Mouse (Mus musculus): ENCODE results near the gene Neurog2. TPM values are rescaled to one million over a fixed set of nuclear protein-coding genes. Genes with fewer than 3 reads are reported as not detected.

Gene Neurog2
- total RNA-seq, 1 experiment from 2014 or later = not detected

GRCm38 (mm10) chr3:127640762-127641700, 8.1 kb downstream of the Neurog2 start:
- no peak for ATAC-seq (replicated peaks; ENCODE audit: insufficient number of reproducible peaks, low FRiP score, low TSS enrichment, poor library complexity, severe bottlenecking)

- no peak for ATAC-seq (replicated peaks; ENCODE audit: insufficient number of reproducible peaks, low FRiP score, low TSS enrichment, poor library complexity, severe bottlenecking)
These were observed 9.3 kb downstream of the Neurog2 start for GRCm38 (mm10) chr3:127642211-127642610.

GRCm38 (mm10) chr3:127646156-127646825, 13.4 kb downstream of the Neurog2 start:
- ATAC-seq (replicated peaks; ENCODE audit: insufficient number of reproducible peaks, low FRiP score, low TSS enrichment, poor library complexity, severe bottlenecking) = no peak

DNA sequence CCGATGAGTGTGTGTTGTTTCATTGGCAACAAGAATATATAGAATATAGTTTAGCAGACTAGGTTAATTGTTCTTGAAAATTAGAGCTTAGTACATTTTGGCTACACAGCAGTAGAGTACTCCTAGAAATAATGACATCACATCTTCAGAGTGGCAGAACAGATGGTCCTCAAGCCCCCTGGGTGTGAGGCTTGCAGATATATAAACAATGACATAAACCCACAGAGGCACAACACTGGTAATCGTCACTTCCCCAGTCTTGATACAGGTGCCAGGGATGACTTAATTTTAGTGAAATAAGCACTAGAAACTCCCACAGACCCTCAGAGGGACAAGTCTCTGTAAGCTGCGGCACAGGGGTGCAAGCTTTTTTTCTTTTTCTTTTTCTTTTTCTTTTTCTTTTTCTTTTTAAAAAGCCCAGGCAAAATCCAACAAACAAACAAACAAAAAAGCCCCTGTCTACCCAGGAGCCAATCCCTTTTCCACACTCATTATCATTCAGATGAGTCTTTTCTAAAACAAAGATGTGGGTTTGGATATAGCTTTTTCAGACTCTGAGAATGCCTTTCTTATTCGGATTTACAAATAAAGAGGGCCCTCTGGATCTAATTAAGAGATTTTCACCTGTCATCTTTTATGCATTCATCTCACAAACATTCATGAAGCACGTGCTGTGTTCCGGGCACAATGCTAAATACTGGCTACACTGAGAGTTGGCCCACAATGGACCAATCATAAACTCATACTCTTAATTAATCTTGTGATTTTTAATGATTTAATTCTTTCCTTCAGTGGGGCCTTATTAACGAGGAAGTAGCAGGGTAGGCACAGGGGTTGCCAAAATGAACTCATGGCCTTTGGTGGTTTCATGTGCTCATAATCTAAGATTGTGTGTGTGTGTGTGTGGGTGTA, 19.1 kb downstream of the Neurog2 start:
- ATAC-seq (replicated peaks; ENCODE audit: insufficient number of reproducible peaks, low FRiP score, low TSS enrichment, poor library complexity, severe bottlenecking) = no peak

DNA sequence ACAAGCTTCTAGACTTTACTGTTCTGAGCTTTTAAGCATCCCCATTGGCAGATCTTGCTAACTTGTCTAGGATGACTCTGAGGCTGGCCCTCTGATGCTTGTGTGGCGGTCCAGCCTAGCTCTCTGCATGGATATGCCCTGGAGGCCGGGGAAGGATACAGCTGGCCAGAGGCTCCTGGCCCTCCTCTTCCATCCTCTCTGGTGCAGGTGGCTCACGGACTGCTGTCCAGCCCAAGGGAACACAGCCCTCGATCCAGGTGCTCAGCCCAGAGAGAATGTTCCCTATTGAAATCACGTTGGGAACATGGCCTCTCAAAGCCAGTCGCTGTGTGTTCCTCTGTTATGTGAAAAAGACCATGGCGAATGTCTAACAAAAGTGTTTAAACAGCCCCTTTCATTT, 27.8 kb downstream of the Neurog2 start:
- ATAC-seq (replicated peaks; ENCODE audit: insufficient number of reproducible peaks, low FRiP score, low TSS enrichment, poor library complexity, severe bottlenecking) = no peak

DNA sequence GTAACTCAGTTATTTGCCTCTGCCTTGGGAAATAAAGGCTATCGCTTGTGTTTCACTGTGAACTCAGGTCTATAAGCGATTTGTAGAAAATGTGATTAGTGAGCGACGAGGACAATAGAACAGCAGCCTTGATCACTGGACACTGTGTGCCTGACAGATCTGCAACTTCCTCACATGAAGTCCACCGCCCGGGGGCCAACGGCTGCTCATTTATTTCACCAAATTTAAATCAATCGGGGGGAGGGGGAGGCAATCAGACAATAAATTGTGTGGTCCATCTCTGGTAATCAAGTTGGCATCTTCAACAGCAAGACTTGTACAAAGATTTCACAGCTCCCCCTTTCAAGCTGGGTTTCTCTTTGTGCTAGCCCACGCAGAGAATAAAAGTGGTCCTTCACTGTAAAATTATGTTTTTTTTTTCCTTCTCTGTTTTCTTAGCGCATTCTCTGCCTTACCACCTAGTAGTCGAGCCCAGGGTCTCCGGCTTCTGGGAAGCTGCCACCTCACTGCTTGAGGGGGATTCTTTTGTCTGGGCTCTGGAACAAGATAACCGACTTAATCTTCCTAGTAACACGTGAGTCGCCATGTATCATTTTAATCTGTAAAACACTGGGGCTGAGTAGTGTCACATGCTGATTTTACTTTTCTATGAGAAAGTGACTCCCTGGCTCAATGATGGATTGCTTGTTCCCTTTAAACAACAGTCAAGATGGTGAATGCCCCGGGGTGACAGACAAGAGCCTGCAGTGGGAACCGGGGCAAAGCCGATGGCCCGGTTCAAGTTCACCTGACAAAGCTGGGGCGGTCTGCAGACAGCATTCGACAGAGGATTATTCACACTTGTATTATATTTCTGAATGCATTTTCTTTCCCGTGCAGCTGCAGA, 29.0 kb downstream of the Neurog2 start:
- no peak for ATAC-seq (replicated peaks; ENCODE audit: insufficient number of reproducible peaks, low FRiP score, low TSS enrichment, poor library complexity, severe bottlenecking)

DNA sequence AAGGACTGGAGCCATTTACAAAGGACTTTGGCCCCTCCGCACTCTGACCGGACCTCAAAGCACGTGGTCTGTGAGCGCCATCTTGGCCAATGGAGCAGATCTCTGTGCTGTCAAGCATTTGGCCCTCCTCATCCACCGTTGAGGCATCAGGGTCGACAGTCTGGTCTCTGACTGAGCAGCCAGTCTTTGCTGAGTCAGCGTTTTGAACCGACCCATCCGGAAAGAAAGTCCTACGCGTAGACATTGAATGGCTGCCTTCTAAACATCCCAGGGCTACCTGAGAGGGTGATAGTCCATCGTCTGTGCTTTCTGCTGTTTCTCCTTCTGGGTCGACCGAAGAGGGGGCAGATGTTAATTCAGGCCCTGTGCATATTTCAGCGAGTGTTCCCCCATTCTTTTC, 46.8 kb downstream of the Neurog2 start:
- no peak for ATAC-seq (replicated peaks; ENCODE audit: insufficient number of reproducible peaks, low FRiP score, low TSS enrichment, poor library complexity, severe bottlenecking)

Other genes with a start within 250 kb of the Neurog2 start
- gene Ank2, start 133.8 kb upstream of the Neurog2 start, total RNA-seq (2017) = not detected in 3 replicates
- gene Larp7, start 79.8 kb upstream of the Neurog2 start, total RNA-seq (2017) = 73.5 to 95.3 TPM (median 73.8 TPM) in 3 replicates
- 4.3 to 8.1 TPM (median 4.5 TPM) in 3 replicates for gene Zgrf1, start 79.6 kb upstream of the Neurog2 start, total RNA-seq (2017)
- gene Alpk1, start 147.4 kb downstream of the Neurog2 start, total RNA-seq (2017) = 26.1 to 44.3 TPM (median 26.9 TPM) in 3 replicates
- gene Tifa, start 156.7 kb downstream of the Neurog2 start, total RNA-seq (2017) = 45.9 to 101 TPM (median 98.0 TPM) in 3 replicates
- 41.8 to 59.6 TPM (median 48.1 TPM) in 3 replicates for gene Ap1ar, start 204.4 kb downstream of the Neurog2 start, total RNA-seq (2017)

All from monocyte, adult 5-6 weeks (primary cell).